Mouse (Mus musculus): ENCODE measurements at regions not wholly inside any gene's neighbourhood (a gene's known extent, or its start where the extent isn't known, plus 50 kb on each side); places are given as distances from the start of the nearest gene placed in this dataset.

DNA sequence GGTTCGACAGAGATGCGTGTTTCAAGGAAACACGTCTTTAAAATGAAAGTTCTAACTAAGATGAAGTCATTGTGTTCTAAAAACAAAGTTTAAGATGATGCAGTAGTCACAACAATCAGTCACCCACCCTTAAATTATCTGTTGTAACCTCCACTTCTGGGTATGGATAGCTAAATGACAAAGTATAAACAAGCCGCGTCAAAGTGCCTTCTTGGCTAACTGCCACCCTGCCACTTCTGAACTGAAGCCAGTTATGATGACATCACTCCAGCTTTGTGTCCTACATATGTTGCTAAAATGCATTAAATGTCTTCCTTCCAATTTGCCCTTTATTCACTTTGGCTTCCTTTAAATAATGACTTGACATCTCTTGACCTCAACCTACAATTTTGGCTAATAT, 165.8 kb upstream of the Cxadr start:
- WGBS = 96% methylated on average over 5 of the region's 5 CpGs
- DNase-seq (ENCODE audit: extremely low spot score, low spot score) = no peak
- Histone ChIP-seq H3K4me3 (no peak overlapping the region), H3K27ac (no peak overlapping the region), H3K27me3 (ENCODE audit: poor library complexity, severe bottlenecking) (no peaks in the 10 kb centered on the region), H3K9me3 (no peaks in the 10 kb centered on the region), H3K36me3 (replicated peaks) (no peaks in the 10 kb centered on the region), H3K4me1 (no peaks in the 10 kb centered on the region)

- H3K27ac ChIP-seq = no peak overlapping the region
- WGBS = 87% methylated on average over 7 of the region's 7 CpGs
- H3K4me3 ChIP-seq = no peak overlapping the region
- DNase-seq (ENCODE audit: extremely low spot score, low spot score) = no peak
- no peaks in the 10 kb centered on the region for H3K4me1 ChIP-seq
- no peaks in the 10 kb centered on the region for H3K9me3 ChIP-seq
- H3K27me3 ChIP-seq (ENCODE audit: poor library complexity, severe bottlenecking) = no peaks in the 10 kb centered on the region
- H3K36me3 ChIP-seq (replicated peaks) = no peaks in the 10 kb centered on the region
These were observed 166.8 kb upstream of the Cxadr start for GRCm38 (mm10) chr16:78134531-78134930.

GRCm38 (mm10) chr16:78121668-78122067, 179.6 kb upstream of the Cxadr start:
- DNase-seq (ENCODE audit: extremely low spot score, low spot score) = no peak
- no peaks in the 10 kb centered on the region for H3K36me3 ChIP-seq (replicated peaks)
- H3K4me1 ChIP-seq = no peaks in the 10 kb centered on the region
- WGBS = 83% methylated on average over 1 of the region's 1 CpGs
- no peaks in the 10 kb centered on the region for H3K9me3 ChIP-seq
- H3K27ac ChIP-seq = no peak overlapping the region
- H3K27me3 ChIP-seq (ENCODE audit: poor library complexity, severe bottlenecking) = no peaks in the 10 kb centered on the region
- H3K4me3 ChIP-seq = no peak overlapping the region

GRCm38 (mm10) chr16:78120346-78120899, 180.9 kb upstream of the Cxadr start:
- Histone ChIP-seq H3K4me1 (no peaks in the 10 kb centered on the region), H3K4me3 (no peak overlapping the region), H3K36me3 (replicated peaks) (no peaks in the 10 kb centered on the region), H3K27ac (no peak overlapping the region), H3K9me3 (no peaks in the 10 kb centered on the region), H3K27me3 (ENCODE audit: poor library complexity, severe bottlenecking) (no peaks in the 10 kb centered on the region)
- no peak for DNase-seq (ENCODE audit: extremely low spot score, low spot score)
- WGBS = 89% methylated on average over 2 of the region's 2 CpGs

DNA sequence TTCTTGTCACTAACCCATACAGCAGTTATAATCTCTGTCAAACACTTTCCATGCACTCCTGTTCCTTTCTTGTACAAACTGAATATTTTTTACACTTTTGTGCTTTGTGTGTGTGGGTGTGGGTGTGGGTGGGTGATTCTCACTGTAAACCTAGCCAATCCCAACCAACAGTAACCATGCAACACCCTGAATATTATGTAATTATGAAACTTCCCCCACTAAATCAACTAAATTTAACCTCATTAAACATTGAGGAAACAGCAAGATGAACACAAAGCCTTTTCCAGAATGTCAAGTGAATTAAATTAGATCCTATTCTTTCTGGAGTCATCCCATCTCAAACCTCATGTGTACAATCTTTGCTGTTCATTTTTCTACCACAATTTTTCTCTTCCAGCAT, 197.0 kb upstream of the Cxadr start:
- H3K4me1 ChIP-seq = peaks cover 19% of the 10 kb centered on the region
- H3K9me3 ChIP-seq = no peaks in the 10 kb centered on the region
- H3K27ac ChIP-seq = no peak overlapping the region
- H3K36me3 ChIP-seq (replicated peaks) = no peaks in the 10 kb centered on the region
- no peaks in the 10 kb centered on the region for H3K27me3 ChIP-seq (ENCODE audit: poor library complexity, severe bottlenecking)
- no peak for DNase-seq (ENCODE audit: extremely low spot score, low spot score)
- no peak overlapping the region for H3K4me3 ChIP-seq

GRCm38 (mm10) chr16:78101415-78102326, 199.6 kb upstream of the Cxadr start:
- peaks cover 19% of the 10 kb centered on the region for H3K4me1 ChIP-seq
- H3K9me3 ChIP-seq = no peaks in the 10 kb centered on the region
- H3K27ac ChIP-seq = no peak overlapping the region
- no peak for DNase-seq (ENCODE audit: extremely low spot score, low spot score)
- WGBS = 41% methylated on average over 14 of the region's 14 CpGs
- H3K27me3 ChIP-seq (ENCODE audit: poor library complexity, severe bottlenecking) = no peaks in the 10 kb centered on the region
- peak overlapping the region; percentile 12; the same call in 1 of the 2 replicates for H3K4me3 ChIP-seq
- no peaks in the 10 kb centered on the region for H3K36me3 ChIP-seq (replicated peaks)

GRCm38 (mm10) chr16:78099842-78100241, 201.4 kb upstream of the Cxadr start:
- no peak overlapping the region for H3K27ac ChIP-seq
- 91% methylated on average over 2 of the region's 2 CpGs for WGBS
- H3K4me1 ChIP-seq = peaks cover 19% of the 10 kb centered on the region
- DNase-seq (ENCODE audit: extremely low spot score, low spot score) = no peak
- H3K9me3 ChIP-seq = no peaks in the 10 kb centered on the region
- no peaks in the 10 kb centered on the region for H3K27me3 ChIP-seq (ENCODE audit: poor library complexity, severe bottlenecking)
- no peak overlapping the region for H3K4me3 ChIP-seq
- H3K36me3 ChIP-seq (replicated peaks) = no peaks in the 10 kb centered on the region

DNA sequence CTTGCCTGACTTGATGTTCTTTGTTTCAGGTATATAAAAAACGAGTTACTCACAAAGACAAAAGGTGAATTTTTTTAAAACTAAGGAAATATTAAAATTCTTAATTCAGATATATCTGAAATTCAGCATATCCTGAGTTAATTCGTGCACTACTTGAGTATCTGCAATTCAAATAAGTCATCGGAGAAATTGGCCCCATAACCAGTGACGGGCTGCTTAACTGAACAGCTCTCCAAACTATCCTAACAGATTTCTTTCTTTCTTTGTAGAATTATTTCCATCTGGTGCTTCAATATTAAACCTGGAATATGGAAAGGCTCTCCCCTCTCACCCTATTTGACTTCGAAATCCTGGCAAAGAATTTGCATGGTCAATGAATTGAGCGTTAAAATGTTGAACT, 202.2 kb upstream of the Cxadr start:
- Histone ChIP-seq H3K9me3 (no peaks in the 10 kb centered on the region), H3K4me1 (peaks cover 19% of the 10 kb centered on the region), H3K27me3 (ENCODE audit: poor library complexity, severe bottlenecking) (no peaks in the 10 kb centered on the region), H3K36me3 (replicated peaks) (no peaks in the 10 kb centered on the region), H3K4me3 (no peak overlapping the region), H3K27ac (no peak overlapping the region)
- DNase-seq (ENCODE audit: extremely low spot score, low spot score) = no peak
- WGBS = 89% methylated on average over 6 of the region's 6 CpGs

- 87% methylated on average over 6 of the region's 6 CpGs for WGBS
- Histone ChIP-seq H3K9me3 (no peaks in the 10 kb centered on the region), H3K27ac (no peak overlapping the region), H3K36me3 (replicated peaks) (no peaks in the 10 kb centered on the region), H3K4me1 (peaks cover 19% of the 10 kb centered on the region), H3K4me3 (no peak overlapping the region), H3K27me3 (ENCODE audit: poor library complexity, severe bottlenecking) (no peaks in the 10 kb centered on the region)
- DNase-seq (ENCODE audit: extremely low spot score, low spot score) = no peak
These were observed 202.7 kb upstream of the Cxadr start for GRCm38 (mm10) chr16:78098555-78098954.

GRCm38 (mm10) chr16:78096571-78096970, 204.7 kb upstream of the Cxadr start:
- Histone ChIP-seq H3K27me3 (ENCODE audit: poor library complexity, severe bottlenecking) (no peaks in the 10 kb centered on the region), H3K4me3 (no peak overlapping the region), H3K4me1 (peaks cover 10% of the 10 kb centered on the region), H3K27ac (no peak overlapping the region), H3K36me3 (replicated peaks) (no peaks in the 10 kb centered on the region), H3K9me3 (no peaks in the 10 kb centered on the region)
- no peak for DNase-seq (ENCODE audit: extremely low spot score, low spot score)
- 52% methylated on average over 1 of the region's 1 CpGs for WGBS

GRCm38 (mm10) chr16:78090155-78090554, 211.1 kb upstream of the Cxadr start:
- no peak for DNase-seq (ENCODE audit: extremely low spot score, low spot score)
- Histone ChIP-seq H3K27me3 (ENCODE audit: poor library complexity, severe bottlenecking) (no peaks in the 10 kb centered on the region), H3K9me3 (no peaks in the 10 kb centered on the region), H3K36me3 (replicated peaks) (no peaks in the 10 kb centered on the region), H3K4me1 (peaks cover 7% of the 10 kb centered on the region; the same call in 1 of the 2 replicates), H3K4me3 (no peak overlapping the region), H3K27ac (no peak overlapping the region)
- WGBS = 86% methylated on average over 3 of the region's 3 CpGs

DNA sequence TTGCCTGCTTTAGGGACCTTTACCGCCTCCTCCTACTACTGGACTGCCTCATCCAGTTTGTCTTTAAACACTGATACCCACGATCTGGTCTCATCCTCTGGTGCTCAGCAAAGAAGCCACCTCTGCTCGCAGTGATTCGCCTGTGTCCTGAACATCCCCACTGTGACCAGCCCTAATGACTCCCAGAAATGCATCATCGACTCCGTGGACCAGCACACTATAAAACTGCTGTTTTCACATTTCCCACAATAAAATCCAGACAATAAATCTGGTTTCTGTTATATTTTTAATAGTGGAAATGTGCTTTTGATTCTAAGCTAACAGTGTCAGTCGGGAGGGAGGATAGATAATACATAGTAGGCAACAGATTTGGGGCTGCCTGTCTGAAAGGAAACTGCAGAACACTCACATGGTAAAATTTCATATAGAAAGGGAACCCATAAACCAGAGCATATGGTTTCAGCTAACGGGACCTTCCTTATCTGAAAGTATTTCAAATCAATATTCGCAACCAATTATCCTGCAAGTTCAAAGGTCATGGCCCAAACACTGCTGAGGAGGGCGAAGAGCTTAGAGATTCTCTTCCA, 233.7 kb upstream of the Cxadr start:
- 83% methylated on average over 10 of the region's 10 CpGs for WGBS
- Histone ChIP-seq H3K9me3 (no peaks in the 10 kb centered on the region), H3K27me3 (ENCODE audit: poor library complexity, severe bottlenecking) (no peaks in the 10 kb centered on the region), H3K27ac (no peak overlapping the region), H3K36me3 (replicated peaks) (no peaks in the 10 kb centered on the region), H3K4me1 (no peaks in the 10 kb centered on the region), H3K4me3 (no peak overlapping the region)
- no peak for DNase-seq (ENCODE audit: extremely low spot score, low spot score)

DNA sequence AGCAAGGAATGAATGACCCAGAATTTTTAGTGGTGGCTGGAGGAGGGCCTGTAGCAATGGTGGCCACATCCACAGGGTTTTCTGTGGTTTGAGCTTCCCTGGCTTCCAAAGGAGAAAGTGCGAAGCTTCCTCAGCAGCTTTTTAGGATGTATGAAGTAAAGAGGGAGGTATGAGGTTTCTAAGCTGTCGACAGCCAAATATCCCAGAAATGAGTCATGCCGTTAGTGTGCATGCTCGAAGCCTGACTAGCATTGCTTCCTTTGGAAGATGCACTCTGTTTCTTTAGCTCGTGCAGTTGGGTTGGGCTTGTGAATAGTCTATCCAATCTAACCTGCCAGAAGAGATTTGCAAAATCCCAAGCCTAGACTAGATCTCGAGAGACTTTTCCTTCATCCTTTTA, 240.8 kb upstream of the Cxadr start:
- Histone ChIP-seq H3K4me3 (no peak overlapping the region), H3K9me3 (no peaks in the 10 kb centered on the region), H3K27ac (no peak overlapping the region), H3K27me3 (ENCODE audit: poor library complexity, severe bottlenecking) (no peaks in the 10 kb centered on the region), H3K36me3 (replicated peaks) (no peaks in the 10 kb centered on the region), H3K4me1 (no peaks in the 10 kb centered on the region)
- WGBS = 91% methylated on average over 6 of the region's 6 CpGs
- no peak for DNase-seq (ENCODE audit: extremely low spot score, low spot score)

All from forebrain, embryonic 10.5 days (tissue).